Mouse (Mus musculus) G1E (cell line): ENCODE results near the gene Tacc3.

Experiments
- CTCF ChIP-seq: IDR thresholded peaks from 2 replicates; pipeline ENCODE4 v1.5.1; 2012; ENCODE audit warnings: low read depth, low read length, inconsistent platforms, mixed read lengths
- GATA1 ChIP-seq: IDR thresholded peaks from 2 replicates; pipeline ENCODE4 v1.6.1; 2012; ENCODE audit warnings: borderline replicate concordance, low read length, inconsistent platforms, mixed read lengths
- GATA2 ChIP-seq: IDR thresholded peaks from 2 replicates; pipeline ENCODE4 v1.6.1; 2012; ENCODE audit warnings: low read depth, low read length, inconsistent platforms, borderline replicate concordance
- TAL1 ChIP-seq: conservative IDR thresholded peaks from 2 replicates; pipeline ENCODE4 v1.6.1; 2012; ENCODE audit warnings: low read depth, low read length, inconsistent platforms, mixed read lengths

DNA sequence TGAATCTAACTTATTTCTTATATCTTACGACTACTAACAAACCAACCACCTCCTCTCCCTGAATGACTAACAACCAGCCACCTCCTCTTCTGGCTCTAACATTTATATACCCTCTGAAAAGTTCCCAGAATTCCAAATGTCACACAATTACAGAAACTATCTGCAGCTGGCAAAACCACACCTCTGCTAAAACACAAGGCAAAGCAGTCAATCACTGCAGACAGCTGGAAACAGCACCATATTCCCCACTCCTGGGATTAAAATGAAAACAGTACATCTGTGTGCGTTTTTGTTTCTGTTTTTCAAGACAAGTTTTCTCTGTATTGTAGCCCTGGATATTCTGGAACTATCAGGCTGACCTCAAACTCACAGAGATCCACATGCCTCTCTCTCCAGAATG, 35.3 kb upstream of the Tacc3 start:
- no peak for TF ChIP-seq CTCF
- no peak for TF ChIP-seq TAL1
- TF ChIP-seq GATA2 = no peak
- TF ChIP-seq GATA1 = no peak
